Mouse (Mus musculus): ENCODE measurements around the gene Arhgef12.

Gene Arhgef12

GRCm38 (mm10) chr9:43108081-43108480 is 1.0 kb upstream of the Arhgef12 start:
- DNase-seq = no peak

GRCm38 (mm10) chr9:43107555-43107954 is 516 bp upstream of the Arhgef12 start:
- DNase-seq = peak; percentile 47

- peak; percentile 75 for DNase-seq
Measured at GRCm38 (mm10) chr9:43106426-43107186, 433 bp downstream of the Arhgef12 start.

GRCm38 (mm10) chr9:43105664-43106361 is 1.2 kb downstream of the Arhgef12 start:
- peak; percentile 93 for DNase-seq

DNA sequence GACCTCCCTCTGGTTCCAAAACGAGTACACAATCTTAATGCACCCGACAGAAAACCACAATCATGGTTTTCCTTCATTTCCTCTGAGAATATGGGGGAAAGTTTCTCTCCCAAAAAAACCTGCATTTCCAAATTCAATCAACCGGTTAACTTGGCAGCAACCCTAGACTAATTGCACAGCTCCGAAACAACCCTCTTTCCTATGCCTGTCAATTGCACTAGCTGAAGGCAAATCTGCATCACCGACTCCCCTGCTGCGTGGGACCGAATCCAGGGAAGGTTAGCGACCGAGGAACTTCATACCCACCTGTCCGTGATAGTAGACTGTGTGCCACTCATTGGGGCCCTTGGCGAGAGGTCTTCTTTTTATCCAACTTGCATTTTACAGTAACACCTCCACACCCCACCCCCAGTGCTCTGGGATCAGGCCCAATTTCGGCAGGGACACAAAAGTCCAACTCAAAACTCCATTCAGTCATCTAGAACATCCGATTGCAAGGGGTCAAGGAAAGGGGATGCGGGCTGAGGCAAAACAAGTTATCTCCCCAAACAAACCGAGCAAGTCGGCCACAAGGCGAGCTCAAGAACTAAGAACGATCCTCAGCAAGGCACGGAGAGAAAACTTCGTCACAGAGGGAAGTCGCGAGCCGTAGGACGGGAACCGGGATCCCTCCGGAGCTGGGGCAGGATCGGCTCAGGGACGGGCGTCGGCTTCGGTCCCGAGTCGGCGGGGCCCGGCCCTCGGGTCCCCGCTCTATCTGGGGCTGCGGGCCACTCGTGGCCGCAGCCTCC is 2.0 kb downstream of the Arhgef12 start:
- peak; percentile 76 for DNase-seq

DNA sequence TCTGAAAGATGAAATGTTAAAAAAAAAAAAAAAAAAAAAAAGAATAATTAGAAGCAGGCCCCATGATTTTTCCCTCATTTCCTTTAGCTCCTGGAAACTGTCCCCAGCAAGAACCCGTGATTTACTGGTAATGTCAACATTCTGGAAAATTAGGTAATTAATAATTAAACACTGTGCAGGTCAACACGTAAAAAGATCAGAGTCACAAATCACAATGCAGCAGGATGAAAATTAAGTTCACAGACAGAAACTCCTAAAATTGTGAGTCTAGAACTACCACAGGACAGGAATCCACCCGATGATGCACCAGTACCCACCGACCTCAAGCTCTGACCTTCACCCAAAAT is 2.5 kb downstream of the Arhgef12 start:
- DNase-seq = no peak

DNA sequence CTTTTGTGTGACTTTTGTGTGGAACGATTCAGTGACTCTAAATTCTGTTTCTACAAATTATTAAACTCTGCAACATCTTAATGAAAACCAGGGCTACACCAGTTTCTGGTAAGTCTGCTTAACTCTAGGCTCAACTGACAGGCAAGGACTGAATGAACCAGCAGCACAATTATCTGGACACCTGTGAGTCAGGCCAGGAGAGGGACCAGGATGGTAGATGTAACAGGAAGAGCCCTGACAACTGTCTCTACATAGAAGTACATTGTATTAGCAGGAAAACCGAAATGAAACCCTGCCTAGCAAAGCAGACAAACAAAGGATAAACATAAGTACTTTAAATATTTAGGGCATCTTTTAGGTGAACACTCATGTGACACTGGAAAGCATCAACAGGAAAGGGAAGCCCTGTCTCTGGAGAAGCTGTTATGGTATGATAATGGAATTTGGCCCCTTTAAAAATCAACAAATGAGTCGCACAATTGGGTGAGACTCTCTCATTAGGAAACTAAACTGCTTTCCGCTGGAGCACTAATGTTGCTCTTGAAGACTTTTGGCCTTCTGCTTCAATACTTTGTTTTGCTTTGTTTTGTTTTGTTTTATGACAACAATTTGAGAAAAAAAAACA is 3.3 kb downstream of the Arhgef12 start:
- no peak for DNase-seq

DNA sequence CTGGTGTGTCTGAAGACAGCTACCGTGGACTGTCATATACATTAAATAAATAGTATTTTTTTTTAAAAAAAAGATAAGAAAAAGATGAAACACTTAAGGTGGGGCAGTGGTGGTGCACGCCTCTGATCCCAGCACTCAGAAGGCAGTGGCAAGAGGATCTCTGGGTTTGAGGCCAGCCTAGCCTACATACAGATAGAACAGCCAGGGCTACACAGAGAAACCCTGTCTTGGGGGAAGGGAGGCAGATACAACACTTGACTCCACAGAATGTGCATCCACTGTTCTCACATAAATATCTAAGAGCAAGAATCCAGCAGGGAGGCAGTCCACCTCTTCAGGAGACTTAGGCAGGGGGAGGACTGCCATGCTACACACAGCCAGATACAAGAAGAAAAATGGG is 4.1 kb downstream of the Arhgef12 start:
- DNase-seq = no peak

DNA sequence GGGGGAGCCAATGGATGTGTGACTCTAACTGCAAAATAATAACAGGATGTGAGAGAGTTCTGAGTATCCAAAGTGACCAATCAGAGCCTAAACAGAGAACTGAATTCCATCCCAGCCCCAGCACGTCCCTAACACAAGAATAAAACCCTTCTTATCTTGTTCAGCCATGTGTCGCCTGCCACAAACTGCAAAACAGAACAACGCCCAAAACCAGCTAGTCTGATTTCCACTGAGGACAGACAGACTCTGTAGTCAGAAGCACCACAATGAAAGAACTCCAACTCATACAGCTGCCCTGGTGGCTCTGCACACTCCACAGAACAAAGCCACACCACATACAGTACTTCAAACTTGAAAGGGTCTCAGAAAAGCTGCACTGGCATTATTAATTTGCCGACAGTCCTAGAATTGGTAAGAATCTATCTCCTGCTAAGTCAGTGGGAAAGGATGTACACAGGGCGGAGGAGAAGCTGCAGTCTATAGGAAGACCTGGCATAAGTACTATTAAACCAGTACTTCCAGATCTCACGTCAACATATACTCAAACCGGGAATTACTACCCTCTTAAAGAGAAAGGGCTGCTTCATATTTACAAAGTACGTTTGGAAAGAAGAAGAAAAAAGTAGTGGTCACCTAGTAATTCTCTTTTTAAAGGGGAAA is 5.0 kb downstream of the Arhgef12 start:
- DNase-seq = no peak

DNA sequence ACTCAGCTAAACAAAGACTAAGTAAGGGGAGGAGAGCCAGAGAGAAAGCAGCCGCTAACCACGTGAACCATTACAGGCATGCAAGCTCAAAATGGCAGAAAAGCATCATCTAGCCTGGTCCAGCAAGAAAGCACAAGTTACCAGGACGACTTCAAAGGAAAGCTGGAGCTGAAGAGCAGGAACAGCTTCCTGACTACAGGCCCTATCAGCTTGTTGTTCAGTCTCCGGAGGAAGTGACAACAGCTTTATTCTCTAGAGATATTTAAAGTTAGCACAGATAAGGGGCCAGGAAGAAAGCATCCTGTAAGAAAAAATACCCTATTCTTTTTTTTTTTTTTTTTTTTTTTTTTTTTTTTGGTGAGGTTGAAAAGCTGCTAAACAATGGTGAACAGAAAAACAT is 8.1 kb downstream of the Arhgef12 start:
- DNase-seq = no peak

GRCm38 (mm10) chr9:43097801-43098557 is 9.1 kb downstream of the Arhgef12 start:
- no peak for DNase-seq

DNA sequence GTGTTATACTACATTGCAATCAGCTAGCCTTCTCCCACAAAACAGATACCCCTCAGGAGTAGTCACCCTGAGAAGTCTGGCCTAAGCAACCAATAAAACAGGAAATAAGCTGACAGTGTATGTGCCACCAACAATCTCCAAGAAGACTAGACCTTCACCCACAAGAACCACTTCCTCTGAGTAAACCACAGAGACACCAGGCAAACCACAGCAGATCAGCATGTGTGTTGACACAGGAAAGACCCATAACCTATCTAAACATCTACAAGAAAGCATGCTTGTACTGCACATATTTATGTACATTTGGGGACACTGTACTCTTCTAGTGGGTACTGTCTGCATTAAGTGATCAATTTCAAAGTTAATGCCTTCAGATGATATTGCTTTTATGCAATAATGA is 10.7 kb downstream of the Arhgef12 start:
- no peak for DNase-seq

GRCm38 (mm10) chr9:43094828-43095227 is 12.2 kb downstream of the Arhgef12 start:
- no peak for DNase-seq

- peak; percentile 54 for DNase-seq
Measured at GRCm38 (mm10) chr9:43093803-43094202, 13.2 kb downstream of the Arhgef12 start.

GRCm38 (mm10) chr9:43085686-43086285 is 21.3 kb downstream of the Arhgef12 start:
- DNase-seq = no peak

- no peak for DNase-seq
Measured at GRCm38 (mm10) chr9:43084496-43085362, 22.3 kb downstream of the Arhgef12 start.

GRCm38 (mm10) chr9:43083441-43084055 is 23.5 kb downstream of the Arhgef12 start:
- DNase-seq = no peak

DNA sequence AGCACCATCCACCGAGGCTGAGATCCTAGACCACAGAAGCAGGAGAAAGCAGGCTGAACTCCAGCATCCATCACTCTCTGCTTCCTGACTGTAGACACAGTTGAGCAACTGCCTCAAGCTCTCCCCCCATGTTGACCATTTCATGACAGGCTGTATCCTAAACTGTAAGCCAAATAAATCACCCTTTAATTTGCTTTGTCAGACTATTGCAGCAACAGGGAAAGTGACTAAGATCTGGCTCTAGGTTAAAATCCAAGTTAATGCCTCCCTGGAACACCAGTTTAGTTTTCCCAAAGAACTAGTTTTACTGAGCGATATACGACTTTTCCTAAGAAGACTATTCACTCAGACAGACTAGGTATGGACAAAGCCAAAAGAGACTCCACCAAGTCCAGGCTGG is 28.3 kb downstream of the Arhgef12 start:
- no peak for DNase-seq

DNA sequence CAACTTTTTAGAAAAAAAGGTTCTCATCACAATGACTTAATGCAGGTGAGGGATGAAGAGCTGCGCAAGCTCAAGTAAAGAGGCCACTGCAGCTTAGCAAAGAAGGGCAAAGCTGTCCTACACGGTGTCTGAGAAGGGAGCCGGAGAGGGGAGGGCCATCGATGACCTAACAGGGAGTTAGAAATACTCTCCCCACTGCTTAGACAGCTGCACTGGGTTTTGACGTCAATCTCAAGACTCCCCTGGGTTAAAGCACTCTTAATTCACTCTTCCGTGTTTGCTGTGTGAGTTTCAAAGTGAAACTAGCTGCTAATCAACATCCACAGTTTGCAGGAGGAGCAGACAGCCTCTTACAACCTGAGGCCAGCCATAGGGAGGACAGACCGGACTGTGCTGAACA is 30.9 kb downstream of the Arhgef12 start:
- no peak for DNase-seq

DNA sequence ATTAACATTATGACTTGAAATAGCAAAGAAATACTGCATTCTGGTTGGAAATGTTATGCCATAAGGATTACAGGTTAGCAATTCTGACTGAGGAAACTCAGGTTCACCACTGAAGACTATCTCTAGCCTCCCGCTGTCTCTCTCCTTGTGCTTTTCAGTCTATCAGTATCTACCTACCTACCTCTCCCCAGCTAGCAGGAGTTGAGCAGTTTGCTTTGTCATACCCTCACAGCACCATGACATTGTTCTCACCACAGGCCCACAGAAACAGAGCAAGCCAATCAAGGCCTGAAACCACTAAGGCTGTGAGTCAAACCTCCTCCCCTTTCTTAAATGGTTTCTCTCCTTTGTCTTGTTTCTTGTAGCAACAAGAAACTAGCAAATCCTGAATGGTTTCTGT is 32.4 kb downstream of the Arhgef12 start:
- DNase-seq = no peak
